ENCODE assay signal across 16 mouse cellular contexts in genomic region chr2:115734850-115735249, GRCm38 (mm10).
"Had no signal": no experiment of that assay in that cellular context is flagged by ENCODE, and none has a peak within 500 bp of the region (broad histone marks: within the 10 kb centered on the region; RNA-seq: fewer than 3 reads in every experiment).

No protein-coding gene starts in this region.

- H3K36me3 ChIP-seq: intestine, embryonic 15.5 days; limb, embryonic 12.5 days; liver, embryonic 13.5 days; lung, embryonic 15.5 days; midbrain, embryonic 15.5 days; neural tube, embryonic 13.5 days had no signal

- H3K9me3 ChIP-seq: intestine, embryonic 15.5 days; limb, embryonic 12.5 days; liver, embryonic 13.5 days; lung, embryonic 15.5 days; midbrain, embryonic 15.5 days; neural tube, embryonic 13.5 days had no signal

- ATAC-seq: intestine, embryonic 15.5 days; liver, postnatal 0 days; midbrain, embryonic 15.5 days had no signal

- H3K4me2 ChIP-seq: intestine, embryonic 15.5 days; limb, embryonic 12.5 days; liver, embryonic 13.5 days; lung, embryonic 15.5 days; midbrain, embryonic 11.5 days; midbrain, embryonic 15.5 days; neural tube, embryonic 13.5 days had no signal

- DNase-seq: liver; liver, embryonic 13.5 days; liver, postnatal 0 days; lung, postnatal 14 days; retina, postnatal 1 day; thymus, postnatal 4 days had no signal

- H3K4me3 ChIP-seq: intestine, embryonic 15.5 days; layer of hippocampus, adult 2 months; limb, embryonic 12.5 days; liver, embryonic 13.5 days; lung, embryonic 15.5 days; megakaryocyte, embryonic 14.5 days; midbrain, embryonic 15.5 days; neural tube, embryonic 13.5 days had no signal

- H3K27ac ChIP-seq: intestine, embryonic 15.5 days; layer of hippocampus, adult 2 months; limb, embryonic 12.5 days; liver, embryonic 13.5 days; lung, embryonic 15.5 days; macrophage; midbrain, embryonic 15.5 days; neural tube, embryonic 13.5 days; stomach, postnatal 0 days had no signal

- H3K4me1 ChIP-seq: intestine, embryonic 15.5 days; liver, embryonic 13.5 days; lung, embryonic 15.5 days; megakaryocyte, embryonic 14.5 days had no signal

- H3K27me3 ChIP-seq: intestine, embryonic 15.5 days; liver, embryonic 13.5 days; lung, embryonic 15.5 days; megakaryocyte, embryonic 14.5 days; midbrain, embryonic 15.5 days; neural tube, embryonic 13.5 days had no signal

- H3K9ac ChIP-seq: intestine, embryonic 15.5 days; limb, embryonic 12.5 days; liver, embryonic 13.5 days; liver, postnatal 0 days; lung, embryonic 15.5 days; midbrain, embryonic 15.5 days; neural tube, embryonic 13.5 days had no signal
